ENCODE assay signal across 24 mouse cellular contexts in the genomic region with DNA sequence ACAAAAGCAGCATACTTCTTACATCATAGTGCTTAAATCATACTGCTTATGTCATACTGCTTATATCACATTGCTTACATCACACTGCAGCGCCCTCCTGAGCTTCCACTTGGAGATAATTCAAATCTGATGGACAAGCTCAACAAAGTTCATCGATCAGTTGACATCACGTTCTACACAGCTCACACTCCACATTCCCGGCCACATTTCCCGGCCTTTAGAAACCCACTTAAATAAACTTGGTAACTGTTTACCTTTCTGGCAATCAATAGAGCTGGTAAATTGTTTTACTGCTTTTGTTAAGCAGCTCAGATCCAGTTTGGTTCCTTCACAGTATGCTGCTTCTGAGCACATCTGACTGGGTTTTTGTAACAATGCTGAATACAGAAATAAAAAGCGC.
"Had no signal": no experiment of that assay in that cellular context is flagged by ENCODE, and none has a peak within 500 bp of the region (broad histone marks: within the 10 kb centered on the region; RNA-seq: fewer than 3 reads in every experiment).

No protein-coding gene starts in this region.

- H3K4me2 ChIP-seq: limb, embryonic 13.5 days; lung, embryonic 15.5 days; midbrain, embryonic 13.5 days; stomach, embryonic 15.5 days had no signal

- H3K27ac ChIP-seq: limb, embryonic 10.5 days; limb, embryonic 13.5 days; lung, embryonic 15.5 days; midbrain, embryonic 10.5 days; midbrain, embryonic 13.5 days; stomach, embryonic 15.5 days had no signal

- H3K9ac ChIP-seq: limb, embryonic 13.5 days; lung, embryonic 15.5 days; midbrain, embryonic 13.5 days; stomach, embryonic 15.5 days had no signal

- H3K27me3 ChIP-seq: limb, embryonic 13.5 days; lung, embryonic 15.5 days; megakaryocyte, embryonic 14.5 days; midbrain, embryonic 13.5 days; stomach, embryonic 15.5 days had no signal

- H3K9me3 ChIP-seq: limb, embryonic 10.5 days; limb, embryonic 13.5 days; lung, embryonic 15.5 days; midbrain, embryonic 10.5 days; midbrain, embryonic 13.5 days; stomach, embryonic 15.5 days had no signal

- DNase-seq: kidney, adult 18-20 months; kidney, adult 9 months; kidney, postnatal 14 days; kidney, postnatal 4 days; layer of hippocampus, adult 9-11 months; lung, adult 18-20 months; lung, postnatal 10 days; lung, postnatal 36 days; right cerebral cortex, adult 18-20 months; right cerebral cortex, postnatal 14 days; right cerebral cortex, postnatal 4 days; spleen, adult 18-20 months; thymus, postnatal 36 days had no signal

- H3K4me1 ChIP-seq: lung, embryonic 15.5 days; megakaryocyte, embryonic 14.5 days; midbrain, embryonic 10.5 days; midbrain, embryonic 13.5 days; stomach, embryonic 15.5 days had no signal

- ATAC-seq: inflammation-experienced regulatory T-cells, adult 6 months; intestine, embryonic 16.5 days; midbrain, embryonic 13.5 days; midbrain, embryonic 16.5 days had no signal

- H3K36me3 ChIP-seq: limb, embryonic 10.5 days; limb, embryonic 13.5 days; lung, embryonic 15.5 days; midbrain, embryonic 10.5 days; midbrain, embryonic 13.5 days; stomach, embryonic 15.5 days had no signal

- H3K4me3 ChIP-seq: limb, embryonic 10.5 days; limb, embryonic 13.5 days; lung, embryonic 15.5 days; megakaryocyte, embryonic 14.5 days; midbrain, embryonic 10.5 days; midbrain, embryonic 13.5 days; myocyte; stomach, embryonic 15.5 days had no signal
